Mouse (Mus musculus): ENCODE measurements around the gene Lonp2.
A peak's percentile ranks its signal among the peaks of the same experiment; 100 is the strongest.

The Lonp2 gene

DNA sequence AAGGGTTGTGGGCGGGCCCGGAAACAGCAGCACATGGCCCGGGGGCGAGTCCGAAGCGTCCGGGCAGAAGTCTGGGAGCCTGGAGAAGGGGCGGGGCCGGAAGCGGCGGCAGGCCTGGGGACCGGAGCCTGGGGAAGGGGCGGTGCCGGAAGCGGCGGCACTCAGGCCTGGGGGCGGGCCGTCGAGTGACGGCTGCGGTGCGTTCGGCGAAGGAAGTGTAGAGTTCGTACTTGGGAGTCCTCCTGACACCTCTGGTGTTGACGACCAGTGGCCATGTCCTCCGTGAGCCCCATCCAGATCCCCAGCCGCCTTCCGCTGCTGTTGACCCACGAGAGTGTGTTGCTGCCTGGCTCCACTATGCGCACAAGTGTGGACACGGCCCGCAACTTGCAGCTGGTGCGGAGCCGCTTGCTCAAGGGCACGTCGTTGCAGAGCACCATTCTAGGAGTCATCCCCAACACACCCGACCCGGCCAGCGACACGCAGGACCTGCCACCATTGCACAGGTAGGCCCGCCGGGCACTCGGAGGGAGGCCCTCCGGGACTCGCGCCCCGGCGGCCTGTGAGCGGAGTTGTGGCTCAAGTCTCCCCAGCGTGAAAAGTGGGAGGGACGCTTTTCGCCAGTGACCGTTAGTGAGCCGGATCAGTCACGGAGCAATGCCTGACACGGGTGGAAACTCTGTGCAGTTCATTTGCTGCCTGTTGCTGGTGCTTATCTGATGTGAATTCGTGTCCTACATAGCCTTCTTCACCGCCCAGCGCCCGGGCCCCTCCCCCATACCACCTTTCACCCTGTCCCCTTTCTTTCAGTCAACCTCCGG lies at the start of gene Lonp2:
TSS of gene Lonp2 (plus strand) at position 133 of the 821 bp plus-strand sequence.
- peak; percentile 95 for DNase-seq (ENCODE audit: low spot score)

DNA sequence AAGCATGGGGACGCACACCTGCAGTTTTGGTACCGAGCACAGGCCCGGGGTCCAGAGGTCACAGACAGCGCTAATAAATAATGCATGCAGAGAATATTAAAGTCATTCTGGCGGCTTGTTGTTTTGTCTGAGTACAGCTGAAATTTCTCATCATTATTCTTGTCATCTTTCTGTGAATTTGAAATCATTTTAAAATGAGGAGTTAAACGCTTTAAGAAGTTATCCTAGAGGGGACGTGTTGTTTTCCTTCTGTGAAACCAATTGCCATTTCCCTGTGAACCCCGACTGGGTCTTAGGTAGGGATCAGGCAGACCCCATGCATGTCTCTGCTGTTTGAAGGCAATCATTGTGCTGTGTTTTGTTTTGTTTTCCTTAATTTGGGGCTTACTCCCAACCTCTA lies 46.3 kb upstream of the Lonp2 start:
- no peak for DNase-seq (ENCODE audit: low spot score)

GRCm38 (mm10) chr8:86578076-86578475 lies 45.8 kb upstream of the Lonp2 start:
- no peak for DNase-seq (ENCODE audit: low spot score)

DNA sequence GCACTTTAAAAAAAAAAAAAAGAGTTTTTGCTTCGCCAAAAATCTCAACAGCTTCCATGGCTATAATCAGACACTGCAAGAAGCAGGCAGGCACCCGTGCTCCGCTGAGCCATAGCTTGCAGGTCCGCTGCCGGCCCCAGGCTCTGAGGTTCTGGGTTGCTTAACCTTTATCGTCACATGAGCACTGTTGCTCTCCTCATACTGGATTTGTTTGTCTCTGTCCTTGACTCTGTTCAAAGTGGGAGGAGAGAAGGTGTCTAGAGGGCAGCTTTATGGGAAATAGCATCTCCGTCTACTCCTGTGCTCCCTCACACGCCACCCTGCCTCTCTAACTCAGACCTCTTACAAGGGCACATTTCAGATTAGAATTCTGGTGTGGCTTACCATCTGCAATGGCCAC lies 45.1 kb upstream of the Lonp2 start:
- no peak for DNase-seq (ENCODE audit: low spot score)

DNA sequence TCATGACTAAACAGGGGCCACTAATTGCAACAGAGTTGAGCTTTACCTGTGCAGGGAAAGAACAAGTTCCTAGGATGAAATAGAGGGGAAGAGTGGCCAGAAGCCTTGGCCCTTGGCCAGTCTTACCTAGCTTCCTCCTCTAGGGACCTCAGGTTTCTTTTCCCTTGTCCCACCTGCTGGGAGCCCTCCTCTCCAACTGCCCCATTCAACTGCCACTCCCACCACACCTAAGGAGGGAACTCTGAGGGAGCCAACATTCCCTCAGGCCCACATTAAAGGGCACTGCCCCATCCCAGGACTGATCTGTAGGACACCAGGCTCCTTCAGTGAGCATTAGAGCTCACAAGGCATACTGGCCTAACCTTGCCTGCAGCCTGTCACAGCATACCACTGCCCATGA lies 43.4 kb upstream of the Lonp2 start, which contains the start of gene Abcc12:
TSS of gene Abcc12 (minus strand) at position 229 of the 400 bp plus-strand sequence.
- DNase-seq (ENCODE audit: low spot score) = no peak

DNA sequence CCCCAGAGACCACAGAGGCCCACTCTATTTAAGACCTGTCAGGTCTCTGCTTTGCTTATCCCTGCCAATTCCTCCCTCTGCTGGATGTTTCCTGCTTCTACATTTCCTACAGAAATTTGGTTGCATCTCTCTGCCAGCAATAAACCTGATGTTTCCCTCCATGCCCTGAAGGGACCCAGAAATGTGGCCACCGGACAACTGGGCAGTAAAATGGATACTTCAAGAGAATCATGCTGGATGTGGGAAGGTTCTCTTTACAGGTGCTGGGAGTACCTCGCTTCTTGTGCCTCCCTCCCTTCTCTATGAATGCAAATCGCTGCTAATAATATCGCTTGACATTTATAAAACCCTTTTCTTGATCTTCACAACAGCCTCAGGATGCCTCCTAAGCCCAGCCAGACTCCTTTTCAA lies 41.9 kb upstream of the Lonp2 start:
- no peak for DNase-seq (ENCODE audit: low spot score)

DNA sequence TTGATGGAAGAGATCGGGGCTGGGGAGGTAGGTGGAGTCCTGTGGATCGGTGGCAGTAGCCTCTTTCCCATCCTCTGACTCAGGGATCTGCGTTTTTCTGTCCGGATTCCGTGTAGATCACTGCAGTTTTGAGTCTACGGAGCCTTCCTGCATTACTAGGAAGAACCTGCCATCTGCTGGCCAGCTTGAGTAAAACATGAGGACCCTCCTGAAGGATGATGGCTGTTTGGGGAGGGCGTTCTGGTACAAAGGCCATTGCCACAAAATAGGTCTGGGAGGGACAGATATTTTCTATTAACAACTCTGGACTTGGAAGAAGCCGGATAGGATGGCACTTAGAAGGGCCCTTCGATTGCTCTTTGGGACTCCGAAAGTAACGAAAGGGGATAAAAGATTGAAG lies 38.7 kb upstream of the Lonp2 start:
- DNase-seq (ENCODE audit: low spot score) = peak; percentile 66

DNA sequence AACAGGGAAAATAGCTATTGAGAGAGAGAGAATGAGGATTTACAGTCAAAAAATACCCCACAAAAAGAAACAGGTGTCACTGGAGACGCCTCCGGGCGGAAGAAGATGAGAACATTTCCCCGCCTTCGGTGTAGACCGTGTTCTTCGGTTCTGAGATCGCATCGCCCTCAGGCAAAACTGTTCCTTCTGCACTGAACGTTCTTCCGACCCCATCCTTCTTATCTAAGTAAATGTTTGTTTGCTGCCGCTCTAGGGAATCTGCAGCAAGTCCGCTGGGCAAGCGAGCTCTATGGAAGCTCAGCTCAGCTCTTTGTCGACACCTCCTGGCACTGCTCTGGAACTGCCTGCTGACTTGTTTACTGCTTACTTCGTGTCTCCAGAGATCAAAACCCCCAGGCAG lies 38.3 kb upstream of the Lonp2 start:
- peak; percentile 54 for DNase-seq (ENCODE audit: low spot score)

- no peak for DNase-seq (ENCODE audit: low spot score)
Observed at GRCm38 (mm10) chr8:86586058-86586457, 37.8 kb upstream of the Lonp2 start.

GRCm38 (mm10) chr8:86586642-86587041 lies 37.2 kb upstream of the Lonp2 start:
- no peak for DNase-seq (ENCODE audit: low spot score)

DNA sequence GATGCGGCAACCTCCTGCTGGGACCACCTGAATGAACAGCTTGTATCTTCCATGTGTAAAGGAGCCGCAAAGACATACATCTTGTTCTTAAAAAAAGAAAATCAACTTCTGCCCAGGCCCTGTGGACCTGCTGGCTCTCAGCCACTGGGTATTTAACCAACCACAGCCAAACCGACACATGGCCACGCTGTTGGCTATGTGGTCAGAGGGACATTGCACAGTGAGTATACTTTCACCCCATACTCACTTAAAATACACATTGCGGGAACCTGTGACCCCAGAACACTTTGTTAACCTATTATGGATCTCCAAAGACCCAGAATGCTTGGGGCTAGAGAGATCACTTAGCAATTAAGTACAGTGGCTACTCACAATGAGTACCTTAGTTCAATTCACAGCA lies 35.5 kb upstream of the Lonp2 start:
- DNase-seq (ENCODE audit: low spot score) = no peak

DNA sequence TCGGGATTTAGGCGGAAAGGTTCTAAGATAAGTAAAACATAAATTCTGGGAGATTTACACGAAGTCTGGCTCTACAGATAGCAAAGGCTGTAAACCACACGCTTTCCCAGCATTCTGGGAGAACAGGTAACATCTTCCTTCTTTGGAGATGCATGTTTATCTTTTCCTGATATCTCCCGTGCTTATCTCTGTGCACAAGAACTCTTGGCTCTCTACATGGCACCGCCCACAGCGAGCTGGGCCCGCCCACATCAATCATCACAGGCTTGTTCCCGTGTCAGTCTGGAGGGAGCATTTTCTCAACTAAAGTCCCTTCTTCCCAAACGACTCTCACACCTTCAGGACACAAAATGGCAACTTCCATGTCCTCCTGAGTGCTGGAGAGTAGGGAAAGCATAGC lies 30.7 kb upstream of the Lonp2 start:
- no peak for DNase-seq (ENCODE audit: low spot score)

DNA sequence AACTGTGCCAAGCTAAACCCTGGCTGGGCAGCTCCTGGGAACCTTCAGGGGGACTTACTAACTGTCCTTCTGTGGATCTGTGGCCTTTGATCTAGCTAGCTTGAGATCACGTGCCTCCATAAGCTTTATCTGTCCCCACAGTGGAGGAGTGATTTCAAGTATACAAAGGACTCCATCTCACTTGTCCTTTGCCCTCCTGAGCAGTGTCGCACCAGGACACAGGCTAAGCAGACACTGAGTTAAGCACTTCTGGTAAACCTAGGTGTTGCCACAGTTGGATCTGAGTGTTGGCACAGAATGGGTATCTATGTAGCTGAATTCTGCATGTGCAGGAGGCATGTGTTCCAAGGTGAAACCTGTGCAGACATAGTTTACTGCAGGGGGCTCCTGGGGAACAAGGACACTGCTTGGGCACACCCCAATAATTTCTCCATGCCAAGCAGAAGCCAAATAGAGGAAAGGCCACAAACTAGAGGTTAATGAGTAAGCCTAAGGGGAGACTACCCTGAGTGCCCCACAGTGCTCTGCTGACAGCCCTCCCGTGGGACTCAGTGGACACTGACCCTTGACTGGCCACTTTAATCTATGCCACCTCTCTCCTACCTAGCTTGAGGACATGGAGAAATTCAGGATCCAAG lies 29.6 kb upstream of the Lonp2 start:
- no peak for DNase-seq (ENCODE audit: low spot score)

DNA sequence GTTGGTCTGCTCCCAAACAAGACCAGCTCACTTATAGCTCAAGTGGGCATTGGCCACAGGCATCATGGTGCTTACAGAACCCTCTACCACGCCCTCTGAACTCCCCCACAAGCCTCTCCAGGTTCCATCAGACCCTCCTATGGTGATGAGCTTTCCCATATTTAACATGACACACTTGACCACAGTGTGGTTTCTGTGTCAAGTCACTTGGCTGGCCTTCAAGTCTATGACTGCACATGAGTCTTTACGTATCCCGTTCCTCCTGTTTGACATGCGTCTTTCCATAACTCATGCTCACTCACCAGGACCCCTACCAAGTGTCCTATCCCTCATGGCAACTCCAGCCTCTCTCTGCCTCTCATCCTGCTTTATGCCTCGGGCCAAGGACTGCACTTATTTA lies 28.2 kb upstream of the Lonp2 start:
- DNase-seq (ENCODE audit: low spot score) = no peak

- no peak for DNase-seq (ENCODE audit: low spot score)
Observed at GRCm38 (mm10) chr8:86597681-86598080, 26.2 kb upstream of the Lonp2 start.

- no peak for DNase-seq (ENCODE audit: low spot score)
Observed at GRCm38 (mm10) chr8:86599299-86599698, 24.5 kb upstream of the Lonp2 start.

- no peak for DNase-seq (ENCODE audit: low spot score)
Observed at GRCm38 (mm10) chr8:86600311-86600710, 23.5 kb upstream of the Lonp2 start.

DNA sequence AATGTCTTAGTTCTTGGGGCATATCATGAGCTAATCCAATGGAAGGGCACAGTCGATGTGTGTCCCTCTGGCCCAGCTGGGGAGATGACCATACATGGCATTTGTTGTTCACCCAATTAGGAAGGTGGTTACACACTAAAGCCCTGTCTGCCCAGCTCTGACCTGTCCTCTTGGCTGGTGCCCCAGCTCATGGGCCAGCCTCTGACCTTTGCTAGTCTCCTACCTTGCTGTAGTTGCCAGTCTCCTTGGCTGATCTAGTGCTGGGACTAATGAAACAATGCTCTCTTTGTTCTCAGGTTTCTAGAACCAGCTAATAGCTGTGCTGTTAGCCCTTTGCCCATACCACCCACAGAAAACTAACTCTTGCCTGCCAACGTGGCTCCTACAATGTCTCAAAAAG lies 20.7 kb upstream of the Lonp2 start:
- DNase-seq (ENCODE audit: low spot score) = no peak

GRCm38 (mm10) chr8:86604676-86605075 lies 19.2 kb upstream of the Lonp2 start:
- DNase-seq (ENCODE audit: low spot score) = no peak

DNA sequence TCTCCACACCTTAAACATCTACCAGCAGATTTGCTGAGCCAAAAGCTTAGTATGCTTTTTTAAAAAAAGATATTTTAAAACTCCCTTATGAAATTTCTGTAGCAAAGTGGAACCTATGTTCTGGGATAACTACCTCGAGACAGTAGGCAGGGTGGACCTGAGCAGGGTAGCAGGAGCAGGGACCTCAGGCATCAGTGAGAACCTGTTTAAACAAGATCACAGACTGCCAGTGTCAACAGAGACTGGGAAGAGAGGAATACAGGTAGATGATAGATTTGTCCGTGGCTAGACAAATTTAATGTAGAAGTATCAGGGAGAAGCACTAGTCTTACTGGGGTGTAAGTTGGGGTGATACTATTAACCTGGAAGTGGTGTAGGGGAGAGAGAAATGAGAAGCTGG lies 10.0 kb upstream of the Lonp2 start:
- DNase-seq (ENCODE audit: low spot score) = no peak

- no peak for DNase-seq (ENCODE audit: low spot score)
Observed at GRCm38 (mm10) chr8:86615095-86615769, 8.6 kb upstream of the Lonp2 start.

- no peak for DNase-seq (ENCODE audit: low spot score)
Observed at GRCm38 (mm10) chr8:86617759-86618387, 6.0 kb upstream of the Lonp2 start.

DNA sequence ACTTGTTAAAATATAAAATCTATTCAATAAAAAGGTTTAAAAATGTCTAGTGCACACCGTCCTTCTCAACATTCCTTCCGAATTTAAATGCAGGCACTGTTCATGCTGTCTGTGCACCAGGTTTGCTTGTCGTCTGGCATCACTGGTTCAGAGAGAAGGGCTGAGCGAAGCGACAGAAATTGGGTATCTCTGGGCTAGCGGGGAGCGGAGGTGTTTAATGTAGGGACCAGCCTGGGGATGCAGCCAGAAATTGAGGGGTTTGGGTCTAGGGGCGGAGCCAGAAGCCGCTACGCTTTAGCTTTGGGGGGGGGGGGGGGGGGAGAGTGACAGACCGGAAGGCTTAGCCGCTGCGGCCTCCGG lies 312 bp upstream of the Lonp2 start:
- no peak for DNase-seq (ENCODE audit: low spot score)

All from ovary, postnatal 14 days (tissue).